Mouse (Mus musculus) 3134 (cell line): ENCODE results near the gene Bcor.

ENCODE experiments used
- DNase-seq: peaks from one replicate; pipeline ENCODE4 v3.0.0-alpha.2; 2011; ENCODE audit warnings: low spot score; ENCODE audit not compliant: insufficient read length; ENCODE audit errors: extremely low read depth

Gene Bcor

GRCm38 (mm10) chrX:12076763-12077600 is 83.2 kb downstream of the Bcor start:
- no peak for DNase-seq

- DNase-seq = no peak
These were observed 87.4 kb downstream of the Bcor start for GRCm38 (mm10) chrX:12072721-12073120.

DNA sequence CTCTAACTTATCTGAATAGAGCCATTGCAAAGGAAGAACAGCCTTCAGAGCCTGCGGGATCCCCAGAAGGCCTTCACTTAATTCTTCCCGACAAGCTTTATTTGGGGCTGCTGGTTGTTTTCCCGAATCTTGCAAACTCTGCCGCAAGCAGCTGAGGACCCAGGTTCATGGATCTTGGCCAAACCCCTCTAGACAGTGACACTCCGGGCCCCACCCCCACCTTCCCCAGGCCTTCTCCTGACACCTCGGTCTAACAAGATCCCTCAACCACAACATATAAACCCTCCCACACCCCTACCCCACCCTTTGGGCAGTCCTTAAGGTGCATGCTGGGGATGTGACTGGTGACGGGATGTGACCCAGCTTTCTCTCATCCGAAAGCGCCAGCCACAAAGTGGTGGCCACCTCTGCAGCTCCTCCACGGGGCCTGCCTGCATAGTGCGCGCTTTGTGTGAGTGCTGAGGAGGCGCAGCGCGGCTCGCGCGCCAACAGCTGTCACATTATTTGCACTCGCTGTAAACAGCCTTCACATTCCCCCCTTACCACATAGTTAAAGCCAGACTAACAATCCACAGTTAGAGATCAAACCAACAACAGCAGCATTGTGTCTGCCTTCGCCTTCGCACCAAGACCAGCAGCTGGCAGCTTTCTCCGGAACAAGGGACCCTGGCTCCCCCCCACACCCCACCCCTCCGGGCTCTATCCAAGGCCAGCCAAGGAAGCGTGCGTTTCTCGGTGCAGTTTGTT is 91.0 kb downstream of the Bcor start:
- peak; percentile 51 for DNase-seq

DNA sequence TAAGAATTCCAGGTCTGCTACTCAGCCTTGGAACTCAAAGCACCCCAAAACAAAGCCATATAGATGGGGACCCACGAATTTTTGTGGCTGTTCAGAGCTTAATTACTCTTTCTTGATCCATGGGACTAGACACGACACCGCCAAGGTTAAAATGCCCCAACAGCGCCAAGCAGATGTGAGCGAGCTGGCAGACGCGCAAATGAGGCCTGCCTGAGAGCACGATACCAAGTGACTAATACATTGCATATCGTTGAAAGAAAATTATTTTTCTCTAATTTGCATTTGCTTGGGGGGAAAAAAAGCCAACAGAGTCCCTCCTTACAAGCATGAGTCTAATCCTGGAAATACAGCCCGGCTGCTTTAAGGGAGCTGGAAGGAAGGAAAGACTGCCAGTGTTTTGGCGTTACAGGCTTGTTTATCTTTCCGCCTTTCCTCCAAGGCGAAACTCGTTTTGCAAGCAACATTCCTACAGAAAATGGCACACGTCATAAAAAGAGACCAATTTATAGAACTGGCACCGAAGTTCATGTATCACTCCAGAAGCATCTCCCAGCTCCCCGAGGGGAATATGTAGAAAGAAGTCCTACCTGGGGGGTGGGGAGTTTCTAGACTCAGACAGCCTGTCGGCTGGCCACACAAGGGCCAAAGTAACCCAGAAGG is 92.2 kb downstream of the Bcor start:
- DNase-seq = no peak

- DNase-seq = no peak
These were observed 93.1 kb downstream of the Bcor start for GRCm38 (mm10) chrX:12067031-12067430.

- DNase-seq = no peak
These were observed 94.4 kb downstream of the Bcor start for GRCm38 (mm10) chrX:12065782-12066181.

DNA sequence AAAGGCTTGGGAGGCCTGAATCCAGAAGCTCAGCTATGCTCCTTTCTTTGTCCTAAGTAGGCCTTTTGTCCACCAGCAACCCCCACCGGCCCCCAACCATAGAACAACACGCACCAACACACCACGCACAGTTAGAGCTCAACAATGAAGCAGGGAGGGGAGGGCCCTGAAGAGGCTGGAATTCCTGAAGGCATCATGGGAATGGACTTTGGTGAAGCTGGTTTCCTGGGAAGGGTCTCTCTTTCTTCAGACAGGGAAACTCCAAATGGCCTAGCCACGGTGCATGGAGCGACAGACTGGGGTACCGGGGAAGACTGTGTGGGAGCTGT is 97.3 kb downstream of the Bcor start:
- DNase-seq = no peak

- no peak for DNase-seq
These were observed 97.8 kb downstream of the Bcor start for GRCm38 (mm10) chrX:12062121-12062931.

DNA sequence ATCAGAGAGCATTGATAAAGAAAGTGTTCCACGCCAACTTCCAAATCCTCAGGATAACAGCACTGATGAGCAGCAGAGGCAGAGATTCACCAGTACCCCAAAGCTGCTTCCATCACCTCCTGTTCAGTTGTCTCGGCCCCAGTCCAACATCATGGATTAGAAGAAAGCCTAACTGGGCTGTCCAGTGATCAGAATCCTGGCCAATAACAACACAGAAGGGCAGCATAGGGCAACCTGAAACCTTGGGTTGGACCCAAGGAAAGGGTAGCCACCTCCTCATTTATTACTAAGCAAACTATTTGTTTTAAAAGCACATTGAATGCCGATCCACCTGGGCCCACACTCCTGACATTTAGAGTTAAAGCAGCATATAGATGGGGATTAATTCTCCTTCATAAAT is 99.3 kb downstream of the Bcor start:
- DNase-seq = no peak

- no peak for DNase-seq
These were observed 102.9 kb downstream of the Bcor start for GRCm38 (mm10) chrX:12057210-12057609.

GRCm38 (mm10) chrX:12053315-12053914 is 106.7 kb downstream of the Bcor start:
- no peak for DNase-seq

DNA sequence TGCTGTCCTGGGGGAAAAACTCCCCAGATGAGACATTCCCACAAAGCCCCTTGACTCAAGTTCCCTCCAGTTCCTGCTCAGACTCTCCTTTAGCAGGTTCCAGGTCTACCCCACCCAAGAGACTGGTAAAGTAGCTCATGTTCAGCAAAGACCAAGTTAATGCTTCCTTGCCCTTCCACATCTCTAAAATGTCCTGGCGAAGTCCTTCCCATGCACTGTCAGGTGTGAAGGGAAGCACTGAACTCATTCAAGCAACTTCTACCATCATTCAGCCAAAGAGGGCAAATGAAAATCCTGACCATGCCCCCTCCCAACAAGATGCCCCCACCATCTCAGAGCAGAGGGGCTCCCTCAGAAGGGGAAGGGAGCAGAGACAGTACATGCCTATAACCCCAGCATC is 107.5 kb downstream of the Bcor start:
- DNase-seq = no peak

- no peak for DNase-seq
These were observed 111.4 kb downstream of the Bcor start for GRCm38 (mm10) chrX:12048721-12049120.

DNA sequence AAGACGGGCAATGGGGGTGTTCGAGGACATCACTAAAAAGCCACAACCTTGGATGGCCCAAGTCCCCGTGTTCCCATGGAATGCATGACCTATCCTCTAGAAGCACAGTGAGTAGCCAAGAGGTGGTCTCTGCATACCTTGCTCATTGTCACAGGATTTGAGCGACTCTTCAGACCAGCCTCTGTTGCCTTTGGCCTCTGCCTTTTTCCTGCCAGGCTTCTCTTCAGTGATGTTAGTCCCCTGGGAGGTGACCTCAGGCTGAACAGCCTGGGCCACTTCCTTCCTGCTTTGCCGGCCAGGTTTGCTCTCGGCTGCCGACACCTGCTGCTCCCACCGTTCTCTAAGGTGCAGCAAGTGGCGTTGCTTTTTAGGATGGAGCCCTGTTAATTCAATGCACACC is 112.0 kb downstream of the Bcor start:
- no peak for DNase-seq

- DNase-seq = no peak
These were observed 112.8 kb downstream of the Bcor start for GRCm38 (mm10) chrX:12047223-12047911.

DNA sequence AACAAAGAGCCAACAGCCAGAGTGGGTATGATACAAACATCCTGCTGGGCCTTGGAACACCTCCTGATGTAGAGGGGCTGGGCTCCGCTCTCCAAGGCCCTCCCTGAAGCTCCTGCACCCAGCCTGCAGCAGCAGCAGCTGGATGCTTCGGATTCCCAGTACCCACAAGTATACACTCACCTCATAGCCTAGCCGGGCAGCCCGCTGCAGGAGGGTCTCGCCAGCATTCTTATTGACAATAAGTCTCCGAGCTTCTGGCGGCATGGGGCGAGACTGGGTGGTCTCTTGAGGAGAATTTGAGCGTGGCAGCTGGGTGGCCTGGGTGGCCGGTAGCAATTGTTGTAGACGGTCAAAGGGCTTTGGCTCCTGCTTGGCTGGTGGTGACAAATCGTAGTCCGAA is 113.5 kb downstream of the Bcor start:
- no peak for DNase-seq

DNA sequence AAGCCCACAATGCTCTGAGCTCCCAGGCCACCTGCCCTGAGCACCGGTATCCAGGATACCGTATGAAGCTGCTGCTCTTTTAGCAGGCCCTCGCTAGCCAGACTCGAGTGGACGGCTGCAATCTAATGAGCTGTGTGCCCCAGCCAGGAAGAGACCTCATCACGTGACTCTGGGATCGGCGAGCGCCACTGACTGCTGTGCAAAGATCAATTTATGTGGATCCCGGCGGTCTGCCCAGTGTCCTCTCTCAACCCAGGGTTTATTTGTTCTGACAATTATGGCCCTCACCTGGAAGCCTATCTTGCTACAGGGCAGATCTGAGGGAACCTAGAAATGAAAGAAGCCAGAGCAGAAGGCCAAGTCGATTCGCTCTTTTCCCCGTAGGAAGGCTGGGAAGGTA is 116.8 kb downstream of the Bcor start:
- no peak for DNase-seq

- no peak for DNase-seq
These were observed 118.7 kb downstream of the Bcor start for GRCm38 (mm10) chrX:12041453-12041852.

GRCm38 (mm10) chrX:12014726-12015464 is 145.3 kb downstream of the Bcor start:
- no peak for DNase-seq
